Mouse (Mus musculus) heart, embryonic 15.5 days (tissue): ENCODE measurements around the gene Gsta3. TPM values are rescaled to one million over a fixed set of nuclear protein-coding genes. Genes with fewer than 3 reads are reported as not detected.
"Not testable (repeated sequence)": the region's sequence is repeated elsewhere in the genome, so short reads cannot be mapped to it uniquely, and the experiment has no call there.

ENCODE experiments used
- ATAC-seq: fragments of 200-750 bp; cut with Nextera tagmentation; replicated peaks from 2 replicates; pipeline ENCODE4 v1.8.0; 2017; ENCODE audit warnings: low read depth, moderate TSS enrichment; ENCODE audit not compliant: insufficient number of reproducible peaks, insufficient read depth, low FRiP score
- H3K27ac ChIP-seq: fragments of 300-500 bp; sonication (generic); 2 replicates; pipeline ENCODE4 v1.5.1; 2015; ENCODE audit warnings: mild to moderate bottlenecking, inconsistent platforms
- H3K27me3 ChIP-seq: fragments of 300-500 bp; sonication (generic); 2 replicates; pipeline ENCODE4 v1.6.1; 2015; ENCODE audit warnings: inconsistent platforms
- H3K36me3 ChIP-seq: fragments of 300-500 bp; sonication (generic); 2 replicates; pipeline ENCODE4 v1.6.1; 2015; ENCODE audit warnings: mild to moderate bottlenecking, inconsistent platforms
- H3K4me1 ChIP-seq: fragments of 300-500 bp; sonication (generic); replicated peaks from 2 replicates; pipeline ENCODE4 v1.6.1; 2015; ENCODE audit warnings: inconsistent platforms
- H3K4me2 ChIP-seq: fragments of 300-500 bp; sonication (generic); 2 replicates; pipeline ENCODE4 v1.6.1; 2015; ENCODE audit warnings: inconsistent platforms, mild to moderate bottlenecking, moderate library complexity
- H3K4me3 ChIP-seq: fragments of 300-500 bp; sonication (generic); 2 replicates; pipeline ENCODE4 v1.5.1; 2015; ENCODE audit warnings: mild to moderate bottlenecking, inconsistent platforms
- H3K9ac ChIP-seq: fragments of 300-500 bp; sonication (generic); 2 replicates; pipeline ENCODE4 v1.6.1; 2015; ENCODE audit warnings: mild to moderate bottlenecking, inconsistent platforms
- H3K9me3 ChIP-seq: fragments of 300-500 bp; sonication (generic); replicated peaks from 2 replicates; pipeline ENCODE4 v1.6.1; 2016; ENCODE audit warnings: inconsistent platforms
- WGBS: fragments of 180-500 bp; shearing (Covaris S2); methylation state at CpG from one replicate; pipeline ENCODE4 v1.1.7; 2015; ENCODE audit warnings: mixed read lengths; 5-methylcytosine and 5-hydroxymethylcytosine counted together
- polyA plus RNA-seq: library from polyadenylated mRNA; unstranded; fragments of >200 nt; fragmentation: Nextera tagmentation; extraction: Ambion mirVana; gene quantifications from 2 replicates; pipeline ENCODE4 v1.2.1, GENCODE M21; 2015

Gene Gsta3
- polyA plus RNA-seq: 0.68 and 2.1 TPM in 2 replicates

- Histone ChIP-seq H3K27ac (no peak within 1 kb of the TSS), H3K4me2 (no peak within 1 kb of the TSS), H3K9me3 (no peaks in the 10 kb centered on the region), H3K4me3 (no peak within 1 kb of the TSS), H3K27me3 (no peaks in the 10 kb centered on the region), H3K36me3 (no peaks in the 10 kb centered on the region), H3K4me1 (no peaks in the 10 kb centered on the region), H3K9ac (no peak within 1 kb of the TSS)
- ATAC-seq: no peak
- 88% methylated on average over 8 of the region's 8 CpGs for WGBS
Observed at GRCm38 (mm10) chr1:21239911-21240898, at the start of gene Gsta3. Gene Gsta3, plus strand, starts transcription at chr1:21240589.

- no peaks in the 10 kb centered on the region for H3K9me3 ChIP-seq
- H3K36me3 ChIP-seq: no peaks in the 10 kb centered on the region
- no peak overlapping the region for H3K4me3 ChIP-seq
- ATAC-seq: no peak
- WGBS: 96% methylated on average over 1 of the region's 1 CpGs
- H3K27ac ChIP-seq: no peak overlapping the region
- H3K9ac ChIP-seq: no peak overlapping the region
- no peaks in the 10 kb centered on the region for H3K27me3 ChIP-seq
- H3K4me2 ChIP-seq: no peak overlapping the region
- no peaks in the 10 kb centered on the region for H3K4me1 ChIP-seq
Observed at GRCm38 (mm10) chr1:21206241-21206640, 34.1 kb upstream of the Gsta3 start.

GRCm38 (mm10) chr1:21213537-21213936 lies 26.9 kb upstream of the Gsta3 start:
- not testable (repeated sequence) for H3K4me3 ChIP-seq, H3K4me2 ChIP-seq, H3K9me3 ChIP-seq, H3K27ac ChIP-seq, H3K9ac ChIP-seq, H3K27me3 ChIP-seq, H3K36me3 ChIP-seq, H3K4me1 ChIP-seq
- ATAC-seq: 0 out of 2 replicates have a peak, but pooled peaks have one; percentile 20
- 17% methylated on average over 3 of the region's 3 CpGs for WGBS

GRCm38 (mm10) chr1:21213991-21214692 lies 26.2 kb upstream of the Gsta3 start:
- H3K36me3 ChIP-seq, H3K27me3 ChIP-seq, H3K4me1 ChIP-seq, H3K9ac ChIP-seq, H3K4me3 ChIP-seq, H3K4me2 ChIP-seq, H3K9me3 ChIP-seq, H3K27ac ChIP-seq, ATAC-seq: not testable (repeated sequence)
- 70% methylated on average over 6 of the region's 6 CpGs for WGBS

- peak; percentile 83 for ATAC-seq
- no peaks in the 10 kb centered on the region for H3K27me3 ChIP-seq
- WGBS: under 1% methylated on average over 17 of the region's 17 CpGs
- no peaks in the 10 kb centered on the region for H3K9me3 ChIP-seq
- H3K36me3 ChIP-seq: no peaks in the 10 kb centered on the region
- H3K4me1 ChIP-seq: peaks cover 5% of the 10 kb centered on the region
- H3K9ac ChIP-seq: peak within 1 kb of the TSS; percentile 66
- peak within 1 kb of the TSS; percentile 62 for H3K4me3 ChIP-seq
- peak within 1 kb of the TSS; percentile 60 for H3K27ac ChIP-seq
- H3K4me2 ChIP-seq: peak within 1 kb of the TSS; percentile 69
Observed at GRCm38 (mm10) chr1:21218489-21218919, 21.9 kb upstream of the Gsta3 start, which contains the start of gene Tmem14a. Gene Tmem14a, plus strand, starts transcription at chr1:21218575.

GRCm38 (mm10) chr1:21227756-21228395 lies 12.5 kb upstream of the Gsta3 start:
- Histone ChIP-seq H3K27ac (no peak overlapping the region), H3K36me3 (no peaks in the 10 kb centered on the region; the same call in 1 of the 2 replicates), H3K4me1 (no peaks in the 10 kb centered on the region), H3K9me3 (no peaks in the 10 kb centered on the region), H3K4me3 (no peak overlapping the region), H3K27me3 (no peaks in the 10 kb centered on the region), H3K9ac (no peak overlapping the region), H3K4me2 (no peak overlapping the region)
- 80% methylated on average over 6 of the region's 6 CpGs for WGBS
- ATAC-seq: no peak

- WGBS: 79% methylated on average over 15 of the region's 15 CpGs
- H3K27ac ChIP-seq, H3K4me3 ChIP-seq, ATAC-seq, H3K9ac ChIP-seq, H3K36me3 ChIP-seq, H3K9me3 ChIP-seq, H3K4me2 ChIP-seq, H3K4me1 ChIP-seq, H3K27me3 ChIP-seq: not testable (repeated sequence)
Observed at GRCm38 (mm10) chr1:21228740-21229722, 11.4 kb upstream of the Gsta3 start.

- 84% methylated on average over 2 of the region's 2 CpGs for whole genome bisulfite sequencing
- Histone ChIP-seq H3K9ac (no peak overlapping the region), H3K4me3 (no peak overlapping the region), H3K4me1 (no peaks in the 10 kb centered on the region), H3K9me3 (no peaks in the 10 kb centered on the region), H3K4me2 (no peak overlapping the region), H3K27ac (no peak overlapping the region), H3K36me3 (no peaks in the 10 kb centered on the region; the same call in 1 of the 2 replicates), H3K27me3 (no peaks in the 10 kb centered on the region)
- no peak for ATAC-seq
Observed at GRCm38 (mm10) chr1:21230376-21230775, 10.0 kb upstream of the Gsta3 start.

GRCm38 (mm10) chr1:21231744-21232464 lies 8.5 kb upstream of the Gsta3 start:
- H3K36me3 ChIP-seq: no peaks in the 10 kb centered on the region; the same call in 1 of the 2 replicates
- no peak for ATAC-seq
- no peaks in the 10 kb centered on the region for H3K27me3 ChIP-seq
- no peaks in the 10 kb centered on the region for H3K9me3 ChIP-seq
- no peak overlapping the region for H3K9ac ChIP-seq
- H3K4me2 ChIP-seq: no peak overlapping the region
- 67% methylated on average over 5 of the region's 5 CpGs for WGBS
- H3K4me1 ChIP-seq: no peaks in the 10 kb centered on the region
- no peak overlapping the region for H3K4me3 ChIP-seq
- no peak overlapping the region for H3K27ac ChIP-seq

GRCm38 (mm10) chr1:21232516-21232915 lies 7.9 kb upstream of the Gsta3 start:
- WGBS: 73% methylated on average over 1 of the region's 1 CpGs
- ATAC-seq: no peak
- H3K27ac ChIP-seq: no peak overlapping the region
- no peak overlapping the region for H3K4me2 ChIP-seq
- H3K36me3 ChIP-seq: no peaks in the 10 kb centered on the region; the same call in 1 of the 2 replicates
- H3K4me1 ChIP-seq: no peaks in the 10 kb centered on the region
- H3K9me3 ChIP-seq: no peaks in the 10 kb centered on the region
- H3K4me3 ChIP-seq: no peak overlapping the region
- H3K27me3 ChIP-seq: no peaks in the 10 kb centered on the region
- H3K9ac ChIP-seq: no peak overlapping the region
